Mouse (Mus musculus): ENCODE measurements at regions not wholly inside any gene's neighbourhood (a gene's known extent, or its start where the extent isn't known, plus 50 kb on each side); places are given as distances from the start of the nearest gene placed in this dataset.
"Not testable (repeated sequence)": the region's sequence is repeated elsewhere in the genome, so short reads cannot be mapped to it uniquely, and the experiment has no call there.

- not testable (repeated sequence) for TF ChIP-seq EP300 (IDR thresholded peaks at IDR 0.05; ENCODE audit: insufficient read depth, low read depth, low read length); CTCF (IDR thresholded peaks at IDR 0.05)
Observed at GRCm38 (mm10) chr16:30806206-30806605, 206.7 kb downstream of the Fam43a start.
